Mouse (Mus musculus) gastrocnemius, postnatal 25 days (tissue): ENCODE measurements around the gene Pglyrp2. TPM values are rescaled to one million over a fixed set of nuclear protein-coding genes. Genes with fewer than 3 reads are reported as not detected.

Experiments used
- microRNA-seq, 2 experiments: library from miRNA; unstranded; fragments of <30 nt; microRNA quantifications; one replicate each; pipeline ENCODE4 v1.2.0; 2021; ENCODE audit warnings: borderline replicate concordance in 2 of 2
- total RNA-seq, 2 experiments: library from RNA; stranded (reverse); gene quantifications; 1 replicate in 1 of 2; 2 replicates in 1 of 2; pipeline ENCODE4 v1.2.3; 2021

Pglyrp2 gene
- total RNA-seq, 2 experiments from 2014 or later: not detected

Small RNAs within 50 kb of the gene (microRNA-seq; reads per million reads assigned to microRNA genes)
- gene Gm22201: 0 reads per million in 2 experiments

Other genes starting within 250 kb of the Pglyrp2 start
- under 1 TPM; 0.40 to 0.46 TPM for gene Ephx3, start 234.6 kb downstream of the Pglyrp2 start, total RNA-seq
- gene Brd4, start 139.4 kb downstream of the Pglyrp2 start, total RNA-seq: 10 to 100 TPM; 36.6 to 37.5 TPM
- gene Akap8, start 102.9 kb downstream of the Pglyrp2 start, total RNA-seq: 10 to 100 TPM; 28.2 to 37.0 TPM
- gene Akap8l, start 73.6 kb downstream of the Pglyrp2 start, total RNA-seq: 10 to 100 TPM; 26.0 to 33.3 TPM
- 10 to 100 TPM; 10.9 TPM for gene Wiz, start 34.7 kb downstream of the Pglyrp2 start, total RNA-seq
- gene Rasal3, start 20.6 kb downstream of the Pglyrp2 start, total RNA-seq: under 1 TPM in 1 of 2 experiments, not detected in 1; 0.27 TPM
- 10 to 100 TPM in 1 of 2 experiments, under 1 TPM in 1; 0.26 to 22.0 TPM for gene Cyp4f39, start 28.6 kb upstream of the Pglyrp2 start, total RNA-seq
- gene Cyp4f17, start 81.9 kb upstream of the Pglyrp2 start, total RNA-seq: 1 to 10 TPM; 1.5 to 2.0 TPM
- gene Cyp4f16, start 112.4 kb upstream of the Pglyrp2 start, total RNA-seq: 1 to 10 TPM in 1 of 2 experiments, under 1 TPM in 1; 0.72 to 2.2 TPM
- gene Cyp4f37, start 197.1 kb upstream of the Pglyrp2 start, total RNA-seq: not detected
- not detected for gene Cyp4f40, start 234.7 kb upstream of the Pglyrp2 start, total RNA-seq